Mouse (Mus musculus): Measurements from ENCODE around the gene Tmem240. TPM values are rescaled to one million over a fixed set of nuclear protein-coding genes. Genes with fewer than 3 reads are reported as not detected.
A peak's percentile ranks its signal among the peaks of the same experiment; 100 is the strongest.
"Not testable (repeated sequence)": the region's sequence is repeated elsewhere in the genome, so short reads cannot be mapped to it uniquely, and the experiment has no call there.

Tmem240 gene
- 3.4 and 3.5 TPM in 2 replicates for polyA plus RNA-seq (2014; fragmentation: Nextera tagmentation; extraction: Ambion mirVana)

- ATAC-seq = peak; percentile 95
- under 1% methylated on average over 33 of the region's 35 CpGs for WGBS
Measured at GRCm38 (mm10) chr4:155734350-155734941, at the start of gene Tmem240. Gene Tmem240 (plus strand): TSS chr4:155734800.

GRCm38 (mm10) chr4:155687764-155688163 is 46.8 kb upstream of the Tmem240 start:
- 94% methylated on average over 4 of the region's 4 CpGs for WGBS
- not testable (repeated sequence) for H3K36me3 ChIP-seq (ENCODE audit: control insufficient read depth, insufficient read depth, low read length); H3K27ac ChIP-seq (ENCODE audit: low read depth, low read length); H3K27me3 ChIP-seq (replicated peaks; ENCODE audit: control insufficient read depth, insufficient read depth, low read length); H3K4me1 ChIP-seq (ENCODE audit: control insufficient read depth, insufficient read depth, low read length); H3K4me3 ChIP-seq (ENCODE audit: low read depth, low read length); H3K4me2 ChIP-seq (ENCODE audit: low read length); H3K9ac ChIP-seq (ENCODE audit: low read length); H3K9me3 ChIP-seq (replicated peaks; ENCODE audit: control insufficient read depth, low read length); ATAC-seq; DNase-seq (ENCODE audit: low spot score)

More at GRCm38 (mm10) chr4:155734350-155734941, at the start of gene Tmem240:
- peaks cover 12% of the 10 kb centered on the region for H3K4me1 ChIP-seq (ENCODE audit: control insufficient read depth, insufficient read depth, low read length)
- DNase-seq (ENCODE audit: low spot score) = peak; percentile 95
- H3K27ac ChIP-seq (ENCODE audit: low read depth, low read length) = peak within 1 kb of the TSS; percentile 92
- H3K36me3 ChIP-seq (ENCODE audit: control insufficient read depth, insufficient read depth, low read length) = peaks cover 27% of the 10 kb centered on the region
- H3K4me3 ChIP-seq (ENCODE audit: low read depth, low read length) = peak within 1 kb of the TSS; percentile 81
- peak within 1 kb of the TSS; percentile 91 for H3K9ac ChIP-seq (ENCODE audit: low read length)
- no peaks in the 10 kb centered on the region for H3K9me3 ChIP-seq (replicated peaks; ENCODE audit: control insufficient read depth, low read length)
- no peaks in the 10 kb centered on the region for H3K27me3 ChIP-seq (replicated peaks; ENCODE audit: control insufficient read depth, insufficient read depth, low read length)
- peak within 1 kb of the TSS; percentile 79 for H3K4me2 ChIP-seq (ENCODE audit: low read length)

DNA sequence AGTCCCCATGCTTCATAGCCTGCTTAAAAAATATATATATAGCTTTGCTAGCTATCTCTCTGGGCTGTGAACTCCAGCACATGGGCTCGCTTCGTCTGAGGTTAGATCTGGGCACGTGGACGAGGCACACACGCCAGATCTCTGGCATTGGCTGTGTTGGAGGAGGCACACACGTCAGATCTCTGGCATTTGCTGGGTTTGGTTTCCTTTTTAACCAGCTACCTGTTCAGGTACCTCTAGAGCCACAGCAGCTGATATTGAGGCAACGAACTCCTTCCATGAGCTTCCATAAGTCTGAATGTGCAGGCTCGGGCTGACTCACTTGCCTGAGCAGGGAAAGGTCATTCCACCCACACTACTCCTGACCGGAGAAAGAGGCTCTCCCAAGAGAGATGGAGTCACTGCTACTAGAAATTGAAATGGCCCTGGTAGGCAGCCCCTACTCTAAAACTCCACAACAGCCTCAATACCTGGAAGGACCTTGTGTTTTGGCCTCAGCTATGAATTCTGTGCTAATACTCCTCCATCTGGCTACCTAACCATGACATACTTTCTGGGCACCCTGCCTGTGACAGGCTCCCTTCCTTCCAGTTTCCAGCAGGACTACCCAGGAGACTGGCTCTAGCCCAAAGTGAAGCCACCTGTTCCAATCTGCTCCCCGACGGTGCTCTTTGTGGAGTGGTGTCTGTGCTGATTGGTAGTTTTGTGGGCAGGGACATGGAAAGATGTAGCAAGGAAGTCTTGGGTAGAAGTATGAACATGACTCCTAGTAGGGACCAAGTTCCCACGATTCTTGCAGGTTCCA is 43.8 kb upstream of the Tmem240 start:
- Histone ChIP-seq H3K27me3 (replicated peaks; ENCODE audit: control insufficient read depth, insufficient read depth, low read length) (peaks cover 6% of the 10 kb centered on the region), H3K4me1 (ENCODE audit: control insufficient read depth, insufficient read depth, low read length) (peaks cover 11% of the 10 kb centered on the region), H3K4me3 (ENCODE audit: low read depth, low read length) (no peak overlapping the region), H3K4me2 (ENCODE audit: low read length) (no peak overlapping the region), H3K27ac (ENCODE audit: low read depth, low read length) (no peak overlapping the region), H3K9me3 (replicated peaks; ENCODE audit: control insufficient read depth, low read length) (no peaks in the 10 kb centered on the region), H3K36me3 (ENCODE audit: control insufficient read depth, insufficient read depth, low read length) (no peaks in the 10 kb centered on the region), H3K9ac (ENCODE audit: low read length) (no peak overlapping the region)
- WGBS = 83% methylated on average over 12 of the region's 12 CpGs
- peak; percentile 46 for DNase-seq (ENCODE audit: low spot score)
- ATAC-seq = no peak

- Histone ChIP-seq H3K4me3 (ENCODE audit: low read depth, low read length) (no peak overlapping the region), H3K27ac (ENCODE audit: low read depth, low read length) (no peak overlapping the region), H3K4me2 (ENCODE audit: low read length) (no peak overlapping the region), H3K27me3 (replicated peaks; ENCODE audit: control insufficient read depth, insufficient read depth, low read length) (peaks cover 9% of the 10 kb centered on the region), H3K36me3 (ENCODE audit: control insufficient read depth, insufficient read depth, low read length) (no peaks in the 10 kb centered on the region), H3K9ac (ENCODE audit: low read length) (no peak overlapping the region), H3K4me1 (ENCODE audit: control insufficient read depth, insufficient read depth, low read length) (peaks cover 12% of the 10 kb centered on the region), H3K9me3 (replicated peaks; ENCODE audit: control insufficient read depth, low read length) (no peaks in the 10 kb centered on the region)
- ATAC-seq (no peak), DNase-seq (ENCODE audit: low spot score) (no peak)
- 92% methylated on average over 3 of the region's 3 CpGs for WGBS
Measured at GRCm38 (mm10) chr4:155692421-155692820, 42.2 kb upstream of the Tmem240 start.

GRCm38 (mm10) chr4:155694111-155694481 is 40.5 kb upstream of the Tmem240 start, which contains the start of gene Fndc10:
Gene Fndc10 (plus strand): TSS chr4:155694342.
- DNase-seq (ENCODE audit: low spot score) (peak; percentile 70), ATAC-seq (peak; percentile 89)
- H3K9me3 ChIP-seq (replicated peaks; ENCODE audit: control insufficient read depth, low read length) = no peaks in the 10 kb centered on the region
- H3K4me1 ChIP-seq (ENCODE audit: control insufficient read depth, insufficient read depth, low read length) = peaks cover 12% of the 10 kb centered on the region
- H3K9ac ChIP-seq (ENCODE audit: low read length) = peak within 1 kb of the TSS; percentile 77
- under 1% methylated on average over 41 of the region's 47 CpGs for WGBS
- peak within 1 kb of the TSS; percentile 77 for H3K27ac ChIP-seq (ENCODE audit: low read depth, low read length)
- peak within 1 kb of the TSS; percentile 61 for H3K4me3 ChIP-seq (ENCODE audit: low read depth, low read length)
- no peaks in the 10 kb centered on the region for H3K36me3 ChIP-seq (ENCODE audit: control insufficient read depth, insufficient read depth, low read length)
- peak within 1 kb of the TSS; percentile 80 for H3K4me2 ChIP-seq (ENCODE audit: low read length)
- H3K27me3 ChIP-seq (replicated peaks; ENCODE audit: control insufficient read depth, insufficient read depth, low read length) = peaks cover 9% of the 10 kb centered on the region

DNA sequence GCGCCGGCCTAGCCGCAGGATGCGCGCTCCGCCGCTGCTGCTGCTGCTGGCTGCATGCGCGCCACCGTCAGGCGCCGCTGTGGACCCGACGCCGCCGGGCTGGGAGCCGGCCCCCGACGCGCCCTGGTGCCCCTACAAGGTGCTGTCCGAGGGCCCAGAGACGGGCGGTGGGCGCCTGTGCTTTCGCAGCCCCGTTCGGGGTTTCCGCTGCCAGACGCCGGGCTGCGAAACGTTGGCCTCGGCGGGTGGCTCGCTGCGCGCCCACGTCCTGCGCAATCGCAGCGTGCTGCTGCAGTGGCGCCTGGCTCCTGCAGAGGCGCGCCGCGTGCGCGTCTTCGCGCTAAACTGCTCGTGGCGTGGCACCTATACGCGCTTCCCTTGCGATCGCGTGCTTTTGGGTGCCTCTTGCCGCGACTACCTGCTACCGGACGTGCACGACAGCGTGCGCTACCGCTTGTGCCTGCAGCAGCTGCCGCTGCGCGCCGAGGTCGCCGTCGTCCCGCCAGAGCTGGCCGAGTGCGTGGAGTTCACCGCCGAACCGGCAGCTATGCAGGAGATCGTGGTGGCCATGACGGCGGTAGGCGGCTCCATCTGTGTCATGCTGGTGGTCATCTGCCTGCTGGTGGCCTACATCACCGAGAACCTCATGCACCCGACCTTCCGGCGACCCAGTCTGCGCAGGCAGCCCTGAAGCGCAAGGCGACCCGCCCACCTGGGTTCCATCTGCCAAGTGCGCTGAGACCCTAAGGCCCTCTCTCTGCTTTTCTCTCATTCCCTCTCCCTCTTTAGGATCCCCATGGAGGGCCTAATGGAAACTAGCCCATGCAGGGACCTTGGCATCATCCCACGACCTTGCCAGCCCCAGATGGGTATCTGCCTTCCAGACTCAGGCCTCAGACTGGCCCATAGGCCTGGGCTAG is 39.9 kb upstream of the Tmem240 start:
- ATAC-seq (peak; percentile 87), DNase-seq (ENCODE audit: low spot score) (peak; percentile 84)
- Histone ChIP-seq H3K4me2 (ENCODE audit: low read length) (peak overlapping the region; percentile 80), H3K27ac (ENCODE audit: low read depth, low read length) (peak overlapping the region; percentile 77), H3K9me3 (replicated peaks; ENCODE audit: control insufficient read depth, low read length) (no peaks in the 10 kb centered on the region), H3K27me3 (replicated peaks; ENCODE audit: control insufficient read depth, insufficient read depth, low read length) (peaks cover 9% of the 10 kb centered on the region), H3K36me3 (ENCODE audit: control insufficient read depth, insufficient read depth, low read length) (no peaks in the 10 kb centered on the region), H3K9ac (ENCODE audit: low read length) (peak overlapping the region; percentile 77), H3K4me1 (ENCODE audit: control insufficient read depth, insufficient read depth, low read length) (peaks cover 12% of the 10 kb centered on the region), H3K4me3 (ENCODE audit: low read depth, low read length) (peak overlapping the region; percentile 61)
- under 1% methylated on average over 90 of the region's 92 CpGs for WGBS

DNA sequence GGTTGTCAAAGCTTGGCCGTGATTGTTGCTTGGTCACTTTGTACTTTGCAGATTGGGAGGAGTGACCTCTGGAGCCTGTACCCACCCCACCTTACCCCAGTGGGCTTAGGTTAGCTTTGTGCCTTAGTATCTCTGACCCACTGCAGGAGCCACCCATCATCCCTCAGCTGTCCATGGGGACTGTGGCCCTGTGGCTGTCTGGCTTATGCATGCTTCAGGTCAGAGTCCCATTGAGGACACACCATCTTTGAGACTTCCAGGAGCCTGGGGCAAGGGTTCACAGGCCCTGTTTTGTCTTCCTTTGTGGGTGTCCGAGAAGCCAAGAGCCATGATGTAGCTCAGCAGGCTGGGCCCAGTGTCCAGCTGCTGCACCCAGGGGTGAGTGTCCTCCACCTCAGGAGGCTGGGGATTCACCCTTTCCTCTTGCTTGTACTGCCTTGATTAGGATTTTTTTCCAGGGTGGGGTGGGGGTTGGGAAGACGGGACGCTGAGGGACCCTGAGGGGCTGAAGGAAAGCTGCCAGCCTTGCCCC is 39.0 kb upstream of the Tmem240 start:
- peak overlapping the region; percentile 80 for H3K4me2 ChIP-seq (ENCODE audit: low read length)
- peak overlapping the region; percentile 61 for H3K4me3 ChIP-seq (ENCODE audit: low read depth, low read length)
- H3K9ac ChIP-seq (ENCODE audit: low read length) = peak overlapping the region; percentile 77; the same call in 1 of the 2 replicates
- no peak overlapping the region for H3K27ac ChIP-seq (ENCODE audit: low read depth, low read length)
- H3K27me3 ChIP-seq (replicated peaks; ENCODE audit: control insufficient read depth, insufficient read depth, low read length) = peaks cover 9% of the 10 kb centered on the region
- WGBS = 82% methylated on average over 4 of the region's 4 CpGs
- no peaks in the 10 kb centered on the region for H3K9me3 ChIP-seq (replicated peaks; ENCODE audit: control insufficient read depth, low read length)
- DNase-seq (ENCODE audit: low spot score) (no peak), ATAC-seq (no peak)
- H3K4me1 ChIP-seq (ENCODE audit: control insufficient read depth, insufficient read depth, low read length) = peaks cover 12% of the 10 kb centered on the region
- no peaks in the 10 kb centered on the region for H3K36me3 ChIP-seq (ENCODE audit: control insufficient read depth, insufficient read depth, low read length)

Data from forebrain, embryonic 14.5 days (tissue).